Mouse (Mus musculus) adrenal gland, postnatal 4 days (tissue): ENCODE measurements at regions not wholly inside any gene's neighbourhood (a gene's known extent, or its start where the extent isn't known, plus 50 kb on each side); places are given as distances from the start of the nearest gene placed in this dataset.
"Not testable (repeated sequence)": the region's sequence is repeated elsewhere in the genome, so short reads cannot be mapped to it uniquely, and the experiment has no call there.

Experiments
- DNase-seq, 2 experiments: peaks; one replicate each; pipeline ENCODE4 v3.0.0; 2021 to 2022; ENCODE audit warnings: low spot score in 2 of 2, mixed read lengths in 2 of 2

DNA sequence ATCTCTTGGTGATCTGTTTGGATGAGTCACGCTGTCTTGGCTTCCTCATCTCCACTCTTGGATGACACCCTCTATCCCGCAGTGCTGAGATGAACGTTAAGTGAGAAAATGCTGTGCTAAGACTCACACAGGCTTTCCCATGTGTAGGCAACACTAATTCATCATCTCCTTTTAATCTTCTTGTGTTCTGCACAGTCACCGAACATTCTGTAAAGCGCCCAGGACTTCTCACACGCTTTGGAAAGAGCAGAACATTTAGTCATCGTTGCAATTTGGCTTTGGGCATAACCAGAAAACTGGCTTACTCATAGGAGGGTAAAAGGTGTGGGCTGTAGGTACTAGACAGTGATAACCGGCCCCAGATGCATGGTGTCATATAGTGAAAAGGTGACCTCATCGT lies 94.9 kb downstream of the Plppr4 start:
- no peak for DNase-seq

DNA sequence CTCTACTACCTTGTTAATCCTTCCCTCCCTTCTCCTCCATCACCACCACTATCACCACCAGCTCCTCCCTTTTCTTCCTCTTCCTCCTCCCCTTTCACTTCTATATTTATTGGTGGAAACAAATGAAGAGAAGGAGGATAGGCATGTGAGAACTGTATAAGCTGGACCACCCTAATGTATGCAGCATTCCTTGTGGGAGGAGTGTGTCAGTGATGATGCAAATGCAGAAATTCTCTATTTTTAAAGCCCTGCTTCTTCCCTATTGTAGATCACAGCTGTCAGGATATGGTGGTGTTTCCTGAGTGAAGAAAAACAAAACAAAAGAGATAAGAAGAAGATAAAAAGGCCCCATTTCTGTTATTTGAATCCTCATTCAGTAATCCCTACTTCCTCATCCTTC lies 112.8 kb downstream of the Plppr4 start:
- DNase-seq, result no peak

DNA sequence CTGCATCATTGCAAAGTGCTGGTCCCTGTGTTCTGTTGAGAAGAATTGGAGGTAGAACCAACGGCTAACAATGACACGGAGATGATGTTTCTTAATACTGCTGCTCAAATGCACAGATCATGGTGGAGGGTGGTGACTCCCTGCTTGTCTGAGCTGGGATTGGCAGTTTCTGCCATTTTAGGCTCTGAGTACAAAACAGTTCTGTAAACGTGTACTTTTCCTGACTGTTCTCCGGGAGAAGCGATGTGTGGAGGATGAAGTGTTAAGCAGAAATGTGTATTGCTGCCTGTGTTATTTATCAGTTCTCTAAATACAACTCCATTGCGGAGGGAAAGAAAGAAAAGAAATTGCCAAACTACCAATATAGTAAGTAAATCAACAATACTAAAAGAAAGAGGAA lies 118.9 kb downstream of the Plppr4 start:
- DNase-seq, result no peak

DNA sequence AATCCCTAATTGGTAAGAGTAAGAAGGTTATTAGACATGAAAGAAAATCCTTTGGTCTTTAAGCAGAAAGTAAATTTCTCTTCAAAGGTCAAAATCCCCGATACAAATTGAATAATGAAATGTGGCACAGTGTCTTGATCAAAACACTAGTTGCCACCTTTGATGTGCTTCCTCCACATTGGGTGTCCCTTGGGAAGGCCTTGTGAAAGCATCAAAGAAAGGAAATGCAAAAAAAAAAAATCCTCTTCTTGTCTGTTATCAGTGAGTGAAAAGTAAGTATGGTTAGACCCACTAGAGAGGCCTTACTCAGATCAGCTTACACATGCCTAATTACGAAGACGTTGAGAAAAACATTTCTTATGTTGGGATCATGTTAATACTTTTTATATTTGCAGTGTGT lies 134.1 kb downstream of the Plppr4 start:
- no peak for DNase-seq

DNA sequence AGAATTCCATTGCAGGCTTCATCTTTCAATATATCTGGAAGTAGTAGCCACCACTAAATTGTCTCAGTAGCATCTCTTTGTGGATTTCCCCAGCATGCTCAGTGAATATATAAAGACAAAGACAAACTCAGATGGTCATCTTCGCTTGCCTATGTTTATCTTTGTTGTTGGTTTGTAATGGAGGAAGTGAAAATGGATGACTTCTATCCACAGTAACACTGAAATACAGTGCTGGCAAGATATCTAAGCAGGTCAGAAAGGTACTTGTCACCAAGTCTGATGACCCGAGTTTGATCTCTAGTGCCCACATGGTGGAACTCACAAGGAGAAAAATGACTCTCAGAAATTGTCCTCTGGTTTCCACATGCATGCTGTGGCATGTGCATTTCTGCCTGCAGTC lies 135.6 kb downstream of the Plppr4 start:
- DNase-seq, result no peak

DNA sequence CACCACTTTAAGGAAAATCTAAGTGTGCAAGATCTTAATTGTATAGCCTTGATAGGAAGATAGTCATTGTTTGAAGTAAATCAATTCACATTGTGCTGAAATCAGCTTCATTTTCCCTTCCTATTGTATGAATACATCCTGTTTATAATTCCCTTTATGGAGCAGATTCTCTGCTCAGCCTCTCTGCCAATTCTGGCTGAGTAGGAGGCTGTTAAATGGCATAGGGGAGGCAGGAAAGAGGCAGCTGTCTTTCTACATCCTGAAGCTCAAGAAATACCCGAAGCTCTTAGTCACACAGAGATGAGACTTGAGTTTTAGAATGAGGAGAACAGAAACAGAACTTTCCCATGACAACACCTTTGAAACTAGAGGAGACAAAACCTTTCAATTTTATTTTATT lies 142.7 kb downstream of the Plppr4 start:
- no peak for DNase-seq

DNA sequence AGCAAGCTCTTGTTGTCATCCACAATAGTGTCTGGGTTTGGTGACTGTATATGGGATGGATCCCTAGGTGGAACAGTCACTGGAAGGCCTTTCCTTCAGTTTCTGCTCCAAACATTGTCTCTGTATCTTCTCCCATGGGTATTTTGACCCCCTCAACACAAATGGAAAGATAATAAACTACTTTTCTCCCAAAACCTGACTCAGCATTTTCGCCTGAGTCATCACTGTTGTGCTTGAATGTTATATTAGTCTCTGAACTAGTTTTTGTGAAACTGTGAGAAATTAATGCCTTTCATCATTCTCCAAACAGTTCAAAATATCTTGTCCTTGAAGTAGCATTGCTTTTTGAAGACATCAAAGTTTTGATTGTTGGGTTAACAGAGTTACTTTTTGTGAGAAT lies 168.8 kb downstream of the Plppr4 start:
- no peak for DNase-seq

DNA sequence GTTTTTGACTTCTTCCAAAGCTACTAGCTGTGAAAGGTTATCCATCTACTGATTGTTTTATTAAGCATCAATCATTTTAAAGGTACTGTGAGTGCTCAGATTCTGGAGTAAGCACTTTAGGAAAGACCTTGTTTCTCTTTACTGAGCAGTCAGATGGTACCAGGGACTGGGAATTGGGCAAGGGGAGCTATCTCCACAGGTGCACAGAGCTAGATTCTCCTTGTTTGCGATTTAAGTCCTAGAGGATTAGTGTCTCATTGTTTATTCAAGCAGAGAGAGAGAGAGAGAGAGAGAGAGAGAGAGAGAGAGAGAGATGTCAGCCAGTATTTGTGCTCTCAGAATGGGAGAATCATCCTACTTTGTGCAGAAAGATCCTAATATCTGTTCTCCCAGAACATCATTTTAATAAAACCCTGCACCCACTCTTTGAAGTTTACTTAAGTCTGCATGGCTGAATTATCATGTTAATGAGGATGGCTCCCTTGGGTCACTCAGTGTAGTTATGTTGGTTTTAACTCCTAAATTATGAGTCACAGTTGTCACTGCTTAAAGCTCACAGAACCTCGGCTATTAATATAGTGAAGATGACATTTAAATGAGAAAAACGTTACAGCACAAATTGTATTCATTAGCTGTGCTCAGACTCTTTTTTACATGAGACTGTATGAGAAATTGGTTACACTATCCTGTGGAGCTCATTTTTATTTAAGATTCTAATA lies 171.7 kb downstream of the Plppr4 start:
- no peak for DNase-seq

DNA sequence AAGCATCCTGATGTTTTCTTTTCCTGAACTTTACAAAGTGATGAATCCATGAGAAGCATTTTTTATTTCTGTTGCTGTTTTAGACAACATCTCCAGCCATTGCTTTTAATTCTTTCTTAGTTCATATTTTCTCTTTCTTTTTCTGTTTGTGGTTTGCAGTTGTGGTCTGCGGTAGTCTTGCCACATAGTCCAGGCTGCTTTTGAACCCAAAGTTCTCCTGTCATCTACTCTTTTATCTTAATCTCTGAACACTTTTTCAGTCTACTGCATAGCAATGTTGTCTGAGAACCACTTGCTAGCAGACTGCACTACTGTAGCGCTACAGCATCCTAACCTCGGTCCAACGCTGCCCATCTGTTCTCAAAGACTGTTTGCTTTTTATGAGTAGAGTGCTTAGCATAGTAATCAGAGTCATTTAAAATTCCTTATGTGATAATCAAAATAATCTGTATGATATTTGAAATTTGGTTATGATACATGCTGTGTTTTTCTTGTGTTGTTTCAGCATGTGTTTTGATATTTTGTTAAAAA lies 177.0 kb downstream of the Plppr4 start:
- DNase-seq, result no peak

DNA sequence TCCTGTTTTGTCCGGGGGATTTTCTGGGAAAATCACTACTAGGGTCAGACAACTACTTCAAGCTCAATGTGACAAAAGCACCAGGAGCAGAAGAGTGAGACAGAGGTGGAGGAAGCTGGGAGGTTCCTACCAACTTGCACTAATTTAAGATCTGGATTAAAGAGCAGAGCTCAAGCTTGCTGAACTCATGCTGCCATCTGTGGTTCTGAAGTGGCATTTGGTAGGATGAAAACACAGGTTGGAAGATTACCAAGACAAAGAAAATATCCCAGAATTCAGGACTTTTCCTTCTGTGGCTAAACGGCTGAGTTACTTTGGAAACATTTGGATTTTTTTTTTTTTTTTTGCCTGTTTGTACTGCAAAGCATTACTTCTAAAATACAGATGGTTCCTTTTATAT lies 190.9 kb downstream of the Plppr4 start:
- DNase-seq, result no peak

DNA sequence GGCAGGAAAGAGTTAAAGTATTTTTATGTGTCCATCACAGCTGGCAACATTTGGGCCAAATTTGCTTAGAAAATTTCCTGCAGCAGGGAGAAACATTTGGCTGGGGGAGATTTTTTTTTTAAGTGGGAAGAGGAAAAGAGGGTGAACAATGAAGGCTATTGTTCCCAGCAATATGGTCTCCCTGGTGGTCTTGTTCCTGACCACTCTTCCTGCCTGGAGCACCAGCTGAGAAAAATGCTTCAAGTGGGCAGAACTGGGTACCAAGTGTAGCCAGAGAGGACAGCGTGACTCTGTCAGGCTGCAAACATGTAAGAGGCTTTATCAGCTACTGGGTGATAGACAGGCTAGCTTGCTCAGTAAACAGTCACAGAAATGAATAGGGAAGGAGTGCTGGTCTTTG lies 194.3 kb upstream of the Palmd start:
- no peak for DNase-seq

DNA sequence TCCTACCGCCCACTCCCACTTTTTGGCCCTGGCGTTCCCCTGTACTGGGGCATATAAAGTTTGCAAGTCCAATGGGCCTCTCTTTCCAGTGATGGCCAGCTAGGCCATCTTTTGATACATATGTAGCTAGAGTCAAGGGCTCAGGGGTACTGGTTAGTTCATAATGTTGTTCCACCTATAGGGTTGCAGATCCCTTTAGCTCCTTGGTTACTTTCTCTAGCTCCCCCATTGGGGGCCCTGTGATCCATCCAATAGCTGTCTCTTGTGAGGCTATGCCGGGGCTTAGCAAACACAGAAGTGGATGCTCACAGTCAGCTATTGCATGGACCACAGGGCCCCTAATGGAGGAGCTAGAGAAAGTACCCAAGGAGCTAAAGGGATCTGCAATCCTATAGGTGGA lies 191.9 kb upstream of the Palmd start:
- DNase-seq, result not testable (repeated sequence)

DNA sequence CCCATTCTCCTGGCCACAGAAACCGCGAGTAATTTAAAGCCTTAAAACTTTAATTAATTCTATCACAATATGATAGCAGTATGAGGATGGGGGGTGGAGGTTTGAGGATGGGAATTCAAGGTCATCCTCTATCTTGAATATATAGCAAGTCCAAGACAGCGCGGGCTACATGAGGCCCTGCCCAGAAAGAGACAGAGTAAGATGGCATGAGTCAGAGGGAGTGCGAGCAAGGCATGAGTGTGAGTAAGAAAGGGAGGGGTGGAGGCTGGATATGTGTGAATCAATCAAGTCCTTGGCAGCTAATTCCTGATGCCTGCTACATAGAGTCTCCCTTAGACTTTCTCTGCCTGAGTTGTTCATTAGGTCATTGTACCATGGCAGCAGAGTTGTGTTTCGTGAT lies 186.5 kb upstream of the Palmd start:
- DNase-seq, result no peak

DNA sequence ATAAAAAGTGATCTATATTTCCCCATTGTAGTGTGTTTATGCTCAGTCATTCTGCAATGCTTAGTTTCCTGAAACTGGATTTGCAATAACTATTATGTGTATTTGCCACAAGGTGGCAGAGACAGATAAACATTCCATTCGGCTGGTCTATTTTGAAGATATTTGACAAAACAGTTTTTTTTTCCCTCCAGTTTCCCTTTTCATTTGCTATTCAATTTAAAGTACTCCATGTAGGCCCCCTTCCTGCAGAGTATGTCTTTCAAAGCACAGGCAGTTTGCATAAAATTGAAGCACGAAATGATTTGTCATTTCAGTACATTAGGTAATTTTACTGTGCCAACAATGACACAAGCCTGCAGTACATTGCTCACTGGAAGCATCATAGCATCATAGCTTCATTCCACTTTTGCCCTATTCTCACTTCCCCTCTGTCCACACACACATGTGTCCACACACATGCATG lies 184.3 kb upstream of the Palmd start:
- DNase-seq, result no peak

DNA sequence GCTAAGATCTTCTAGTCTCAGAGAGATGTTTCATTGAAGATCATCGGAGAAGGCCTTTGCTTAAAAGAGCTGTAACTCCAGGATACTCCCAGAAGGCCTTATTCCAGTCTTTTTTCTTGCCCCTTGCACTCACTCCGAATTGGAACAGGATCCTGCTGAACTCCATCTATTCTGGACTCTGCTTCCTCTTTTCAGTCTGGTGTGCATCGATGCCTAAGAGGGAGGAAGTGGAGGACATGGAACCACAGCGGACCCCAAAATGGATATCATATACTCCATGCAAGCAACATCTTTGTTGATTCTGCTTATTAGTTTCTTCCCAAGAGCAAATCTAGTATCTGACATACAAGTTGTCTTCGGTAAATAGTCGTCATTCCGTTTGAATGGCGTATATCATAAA lies 183.6 kb upstream of the Palmd start:
- DNase-seq, result no peak

DNA sequence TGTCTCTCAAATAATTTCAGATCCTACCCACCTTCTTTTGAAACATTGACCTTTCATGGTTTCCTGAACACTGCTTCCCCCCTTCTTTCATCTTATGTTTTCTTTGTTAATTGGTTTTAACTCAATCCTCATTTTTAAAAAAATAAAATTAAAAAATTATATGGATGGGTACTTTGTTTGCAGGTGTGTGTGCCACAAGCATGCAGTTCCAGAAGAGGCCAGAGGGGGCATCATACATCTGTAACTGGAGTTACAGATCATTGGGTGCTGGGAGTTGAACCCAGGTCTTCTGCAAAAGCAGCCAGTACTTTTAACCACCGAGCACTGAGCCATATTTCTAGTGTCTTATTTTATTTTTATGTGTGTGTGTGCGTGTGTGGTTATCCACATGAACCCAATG lies 178.6 kb upstream of the Palmd start:
- no peak for DNase-seq

DNA sequence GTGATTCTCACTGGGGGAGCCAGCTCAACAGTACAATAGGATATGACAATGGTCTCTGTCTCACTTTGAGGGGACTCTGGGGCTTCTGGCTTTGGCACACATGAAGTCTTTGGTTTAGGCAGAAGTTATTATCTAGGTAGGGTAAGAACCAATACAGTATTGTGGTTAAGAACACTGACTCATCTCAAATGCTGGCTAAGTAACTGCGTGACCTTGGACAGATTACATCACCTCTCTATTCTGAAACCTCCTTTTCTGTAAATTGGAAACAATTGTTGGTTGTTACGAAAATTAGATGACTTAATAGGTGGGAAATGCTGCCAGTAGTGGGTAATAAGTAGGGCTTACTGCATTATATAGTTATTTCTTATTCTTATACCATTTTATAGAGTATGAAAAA lies 171.0 kb upstream of the Palmd start:
- DNase-seq, result no peak

DNA sequence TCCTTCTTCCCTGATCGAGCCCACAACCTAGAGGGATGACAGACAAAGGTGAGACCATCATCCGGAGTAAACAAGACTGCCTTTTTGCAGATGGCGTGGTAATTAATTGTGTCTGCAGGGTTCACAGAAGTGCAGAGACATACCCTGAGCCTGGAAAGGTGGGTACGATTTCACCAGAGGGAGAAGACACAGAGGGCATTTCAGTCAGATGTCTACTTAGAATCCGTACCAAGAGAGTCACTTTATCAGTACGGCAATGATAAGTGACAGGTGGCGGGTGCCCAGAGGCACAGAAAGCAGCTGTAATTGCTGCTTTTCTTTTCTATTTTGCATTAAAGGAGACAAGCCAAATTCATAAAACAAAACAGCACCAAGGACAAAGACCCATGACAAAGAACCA lies 169.9 kb upstream of the Palmd start:
- no peak for DNase-seq

DNA sequence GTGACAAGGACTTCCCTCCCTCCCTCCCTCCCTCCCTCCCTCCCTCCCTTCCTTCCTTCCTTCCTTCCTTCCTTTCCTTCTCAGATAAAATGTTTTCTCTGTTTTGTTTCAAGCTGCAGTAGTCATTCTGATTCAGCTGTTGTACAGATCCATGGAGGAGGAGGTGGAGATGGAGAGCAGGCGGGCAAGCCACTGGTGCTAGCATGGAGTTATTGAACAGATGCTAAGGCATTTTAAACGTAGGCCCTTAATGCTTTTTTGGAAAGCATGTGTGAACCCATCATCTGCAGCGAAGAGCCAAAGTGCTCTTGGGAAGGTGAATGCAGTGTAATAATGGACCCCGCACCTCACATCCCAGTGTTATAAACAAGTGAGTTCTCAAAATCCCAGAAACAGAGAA lies 164.1 kb upstream of the Palmd start:
- no peak for DNase-seq

DNA sequence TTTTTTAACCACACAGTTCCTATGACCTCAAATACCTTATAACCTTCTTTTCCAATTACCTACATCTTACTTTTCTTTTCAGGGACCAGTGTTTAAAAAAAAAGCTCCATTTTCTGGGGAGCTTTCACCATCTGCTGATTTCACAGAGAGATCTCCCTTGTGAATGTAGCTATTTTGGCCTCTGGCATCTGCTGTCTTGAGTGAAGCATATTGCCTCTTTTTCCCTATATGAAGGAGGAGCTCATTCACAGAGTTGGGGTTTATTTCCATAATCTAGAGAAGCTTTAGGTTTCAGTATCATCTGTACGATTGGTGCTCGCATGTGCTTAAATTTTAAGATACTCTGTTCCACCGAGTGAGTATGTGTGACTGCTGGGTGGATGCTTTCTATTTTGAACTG lies 153.4 kb upstream of the Palmd start:
- no peak for DNase-seq

DNA sequence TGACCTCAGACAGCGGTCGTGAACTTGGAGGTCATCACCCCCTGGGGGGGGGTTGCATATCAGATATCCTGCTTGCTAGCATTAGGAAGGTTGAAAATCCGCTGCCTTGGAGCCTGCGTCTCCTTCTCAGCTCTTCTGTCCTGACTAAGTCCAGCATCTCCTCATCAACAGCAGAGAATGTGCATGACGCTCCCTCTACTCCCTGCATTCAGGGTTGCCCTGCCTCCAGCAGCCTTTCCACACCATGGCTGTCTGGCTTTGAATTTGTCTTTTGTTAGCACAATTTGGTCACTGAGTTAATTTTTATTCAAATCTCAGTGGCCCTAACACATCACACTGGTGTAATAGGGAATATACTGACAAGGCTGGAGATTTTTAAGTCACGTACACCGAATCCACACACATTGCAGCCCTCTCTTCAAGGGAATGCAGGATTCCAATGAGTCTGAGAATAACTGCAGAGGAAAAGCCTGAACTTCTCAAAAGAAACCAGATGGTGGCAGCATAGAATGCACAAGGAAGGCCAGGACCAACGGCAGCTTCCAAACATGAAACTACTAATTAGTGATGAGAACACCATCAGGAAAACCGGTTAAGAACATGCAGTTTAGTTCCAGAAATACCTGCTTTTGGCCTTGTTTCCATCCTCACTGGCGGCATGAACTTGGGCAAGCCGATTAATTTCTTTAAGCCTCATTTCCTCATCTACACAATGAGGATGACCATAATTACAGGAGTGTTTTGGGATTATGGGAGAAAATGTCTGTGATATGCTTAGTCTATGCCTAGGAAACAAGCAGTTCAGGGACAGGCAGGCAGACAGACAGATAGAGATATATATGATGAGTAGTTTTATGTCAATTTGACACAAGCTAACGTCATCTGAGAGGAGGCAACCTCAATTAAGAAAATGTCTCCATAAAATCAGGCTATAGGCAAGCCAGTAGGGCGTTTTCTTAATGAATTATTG lies 151.6 kb upstream of the Palmd start:
- DNase-seq, result no peak

DNA sequence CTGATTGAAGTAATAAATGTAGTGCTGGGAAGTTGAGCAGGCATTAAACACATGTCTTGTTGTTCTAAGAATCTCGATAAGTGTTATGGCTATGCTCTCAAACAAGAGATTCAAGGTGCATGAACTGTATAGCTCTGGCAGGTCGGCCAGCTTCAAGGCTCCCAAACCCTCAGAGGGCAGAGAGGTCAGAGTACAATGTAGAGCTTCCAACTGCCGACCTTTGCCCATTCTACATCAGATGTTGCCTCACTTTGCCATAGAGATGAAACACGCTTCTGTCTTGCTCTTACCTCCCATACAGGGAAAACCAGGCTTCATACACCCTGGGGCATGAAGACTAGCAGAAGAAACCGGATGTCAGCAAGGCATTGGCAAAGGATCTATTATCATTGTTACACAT lies 150.8 kb upstream of the Palmd start:
- DNase-seq, result no peak
